Mouse (Mus musculus) embryonic facial prominence, embryonic 15.5 days (tissue): ENCODE data around the gene Ccdc186. TPM values are rescaled to one million over a fixed set of nuclear protein-coding genes. Genes with fewer than 3 reads are reported as not detected.
"Not testable (repeated sequence)": the region's sequence is repeated elsewhere in the genome, so short reads cannot be mapped to it uniquely, and the experiment has no call there.

Experiments
- ATAC-seq: fragments of 200-750 bp; cut with Nextera tagmentation; 2 replicates; pipeline ENCODE4 v1.8.0; 2017; ENCODE audit warnings: low read depth, moderate TSS enrichment; ENCODE audit not compliant: insufficient number of reproducible peaks, low FRiP score, low TSS enrichment
- H3K27ac ChIP-seq: fragments of 300-500 bp; sonication (generic); replicated peaks from 2 replicates; pipeline ENCODE4 v1.5.1; 2015; ENCODE audit warnings: mild to moderate bottlenecking, inconsistent platforms
- H3K27me3 ChIP-seq: fragments of 300-500 bp; sonication (generic); 2 replicates; pipeline ENCODE4 v1.6.1; 2015; ENCODE audit warnings: inconsistent platforms
- H3K36me3 ChIP-seq: fragments of 300-500 bp; sonication (generic); 2 replicates; pipeline ENCODE4 v1.6.1; 2015; ENCODE audit warnings: mild to moderate bottlenecking, inconsistent platforms
- H3K4me1 ChIP-seq: fragments of 300-500 bp; sonication (generic); 2 replicates; pipeline ENCODE4 v1.6.1; 2015; ENCODE audit warnings: inconsistent platforms
- H3K4me2 ChIP-seq: fragments of 300-500 bp; sonication (generic); replicated peaks from 2 replicates; pipeline ENCODE4 v1.6.1; 2015; ENCODE audit warnings: mild to moderate bottlenecking, inconsistent platforms
- H3K4me3 ChIP-seq: fragments of 300-500 bp; sonication (generic); replicated peaks from 2 replicates; pipeline ENCODE4 v1.5.1; 2015; ENCODE audit warnings: mild to moderate bottlenecking, inconsistent platforms
- H3K9ac ChIP-seq: fragments of 300-500 bp; sonication (generic); 2 replicates; pipeline ENCODE4 v1.6.1; 2015; ENCODE audit warnings: inconsistent platforms
- H3K9me3 ChIP-seq: fragments of 300-500 bp; sonication (generic); replicated peaks from 2 replicates; pipeline ENCODE4 v1.6.1; 2016; ENCODE audit warnings: inconsistent platforms
- WGBS: fragments of 180-500 bp; shearing (Covaris S2); methylation state at CpG from one replicate; pipeline ENCODE4 v1.1.7; 2015; 5-methylcytosine and 5-hydroxymethylcytosine counted together
- polyA plus RNA-seq: library from polyadenylated mRNA; unstranded; fragments of >200 nt; fragmentation: Nextera tagmentation; extraction: Ambion mirVana; gene quantifications from 2 replicates; pipeline ENCODE4 v1.2.1, GENCODE M21; 2015

Ccdc186 gene
- polyA plus RNA-seq, 1 experiment from 2014 or later: 21.4 TPM

DNA sequence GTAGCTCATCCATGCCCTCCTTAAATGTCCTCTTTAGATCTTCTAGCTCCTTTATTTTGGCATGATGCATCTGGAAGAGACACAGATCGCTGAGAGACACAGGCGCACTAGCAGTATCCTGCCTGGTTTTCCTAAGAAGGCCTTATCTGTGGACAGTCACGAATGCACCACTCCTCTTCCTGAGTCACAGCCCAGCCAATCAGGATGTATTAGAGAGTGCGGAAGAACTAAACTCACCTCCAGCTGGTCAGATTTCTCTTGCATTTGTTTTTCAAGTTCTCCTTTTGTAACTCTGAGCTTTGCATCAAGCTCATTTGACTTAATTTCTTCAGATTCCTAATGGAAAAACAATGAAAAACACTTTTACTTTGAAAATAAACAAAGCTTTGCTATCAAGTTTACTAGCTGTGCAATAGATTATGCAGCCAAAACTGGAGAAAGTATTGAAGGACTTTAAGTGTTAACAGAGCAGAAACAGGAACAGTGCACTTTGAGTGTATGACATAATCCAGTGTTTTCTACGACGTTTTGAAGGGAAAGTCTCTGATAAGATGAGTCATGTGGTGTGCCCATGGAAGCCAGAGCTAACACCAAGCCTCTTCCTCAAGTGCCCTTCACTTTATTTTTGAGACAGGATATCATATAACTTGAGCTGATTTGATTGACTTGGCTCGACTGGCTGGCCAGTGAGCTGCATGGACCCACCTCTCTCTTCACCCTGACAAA is 20.9 kb downstream of the Ccdc186 start:
- H3K9ac ChIP-seq: no peak overlapping the region
- no peak overlapping the region for H3K27ac ChIP-seq
- H3K36me3 ChIP-seq: peaks cover 88% of the 10 kb centered on the region
- no peaks in the 10 kb centered on the region for H3K9me3 ChIP-seq
- H3K4me3 ChIP-seq: no peak overlapping the region
- 73% methylated on average over 7 of the region's 7 CpGs for WGBS
- H3K4me1 ChIP-seq: no peaks in the 10 kb centered on the region
- no peak for ATAC-seq
- H3K4me2 ChIP-seq: no peak overlapping the region
- H3K27me3 ChIP-seq: no peaks in the 10 kb centered on the region

DNA sequence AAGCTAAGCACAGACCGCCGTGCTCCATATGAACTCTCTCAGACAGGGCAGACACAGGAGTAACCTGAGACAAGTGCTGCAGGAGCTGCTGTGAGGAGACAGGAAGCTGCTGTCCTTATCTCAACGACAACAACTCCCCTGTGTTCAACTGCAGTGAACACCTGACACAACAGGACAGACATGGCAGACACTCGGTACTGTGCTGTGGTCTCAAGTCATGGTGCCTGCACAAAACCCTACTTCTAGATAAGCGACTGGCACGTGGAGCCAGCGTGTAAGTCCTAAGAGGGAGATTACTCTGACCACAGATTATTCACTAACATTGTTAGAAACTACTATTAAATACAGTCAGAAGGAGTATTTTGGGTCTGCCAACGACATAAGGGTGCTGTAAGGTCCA is 21.8 kb downstream of the Ccdc186 start:
- WGBS: 73% methylated on average over 8 of the region's 8 CpGs
- Histone ChIP-seq H3K4me3 (no peak overlapping the region), H3K36me3 (peaks cover 87% of the 10 kb centered on the region)

DNA sequence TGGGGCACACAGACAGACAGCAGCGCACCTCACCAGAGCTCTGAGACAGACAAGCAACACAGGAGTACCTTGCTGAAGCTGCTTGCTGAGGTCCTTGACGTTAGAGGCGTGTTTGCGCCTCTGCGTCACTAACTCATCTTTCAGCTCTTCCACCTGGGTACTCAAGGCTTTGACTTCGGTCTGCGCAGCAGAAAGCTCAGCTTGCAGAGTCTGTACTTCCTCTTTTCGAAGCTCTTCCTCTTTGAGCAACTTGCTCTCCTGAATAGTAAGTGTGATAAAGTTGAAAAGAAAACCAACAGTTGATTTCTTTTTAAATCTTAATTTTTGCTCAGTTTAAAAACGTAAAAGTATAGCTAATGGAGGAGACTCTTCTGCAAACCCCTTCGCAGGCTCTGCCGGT is 24.6 kb downstream of the Ccdc186 start:
- Histone ChIP-seq H3K4me3 (no peak overlapping the region), H3K4me2 (no peak overlapping the region), H3K36me3 (peaks cover 86% of the 10 kb centered on the region), H3K27me3 (no peaks in the 10 kb centered on the region), H3K9me3 (no peaks in the 10 kb centered on the region), H3K27ac (no peak overlapping the region), H3K4me1 (no peaks in the 10 kb centered on the region), H3K9ac (no peak overlapping the region)
- ATAC-seq: no peak
- 89% methylated on average over 11 of the region's 11 CpGs for WGBS

More for the DNA sequence above, 21.8 kb downstream of the Ccdc186 start:
- Histone ChIP-seq H3K4me1 (no peaks in the 10 kb centered on the region), H3K9me3 (no peaks in the 10 kb centered on the region), H3K9ac (no peak overlapping the region), H3K4me2 (no peak overlapping the region), H3K27ac (no peak overlapping the region), H3K27me3 (no peaks in the 10 kb centered on the region)
- no peak for ATAC-seq

DNA sequence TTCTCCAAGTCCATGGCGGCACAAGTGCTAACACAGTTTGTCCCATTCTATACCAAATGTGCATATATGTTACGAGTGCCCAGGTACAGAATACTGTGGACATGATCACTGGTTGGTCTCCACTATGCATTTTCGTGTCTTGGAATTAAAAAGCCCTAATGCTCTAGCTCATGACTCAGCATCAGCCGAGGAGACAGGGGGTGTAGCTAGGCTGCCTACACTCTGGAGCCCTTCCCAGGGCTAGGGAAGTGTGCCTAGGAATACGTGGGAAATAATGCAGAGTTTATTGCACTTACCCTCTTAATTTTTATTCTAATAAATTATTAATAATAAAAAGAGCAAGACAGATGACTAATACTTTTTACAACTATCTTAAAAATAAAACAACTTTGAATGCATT is 33.0 kb downstream of the Ccdc186 start:
- Histone ChIP-seq H3K4me2 (no peak overlapping the region), H3K9ac (no peak overlapping the region), H3K27me3 (no peaks in the 10 kb centered on the region), H3K4me3 (no peak overlapping the region), H3K36me3 (peaks cover 47% of the 10 kb centered on the region), H3K4me1 (no peaks in the 10 kb centered on the region), H3K27ac (no peak overlapping the region), H3K9me3 (no peaks in the 10 kb centered on the region)
- WGBS: 89% methylated on average over 5 of the region's 5 CpGs
- no peak for ATAC-seq

DNA sequence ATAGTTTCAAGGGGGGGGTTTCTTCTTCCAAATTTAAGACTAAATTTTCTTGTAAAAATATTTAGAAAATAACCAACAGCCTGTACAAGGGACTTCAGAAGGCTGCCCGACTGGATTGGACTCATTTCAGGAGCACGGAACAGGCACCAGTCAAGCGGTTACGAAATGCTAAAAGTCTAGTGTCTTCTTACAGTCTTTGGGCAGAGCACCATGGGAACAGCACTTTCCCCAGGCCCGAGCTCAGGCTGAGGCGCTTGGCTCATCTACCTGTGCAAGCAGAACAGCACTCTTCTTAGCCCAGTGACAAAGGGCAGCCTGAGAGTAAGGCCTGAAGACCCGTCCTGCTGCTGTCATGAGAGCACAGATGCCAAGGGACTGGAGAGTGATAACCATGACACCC is 34.1 kb downstream of the Ccdc186 start:
- no peaks in the 10 kb centered on the region for H3K4me1 ChIP-seq
- peaks cover 43% of the 10 kb centered on the region for H3K36me3 ChIP-seq
- no peak overlapping the region for H3K4me3 ChIP-seq
- 84% methylated on average over 7 of the region's 7 CpGs for WGBS
- ATAC-seq: no peak
- H3K4me2 ChIP-seq: no peak overlapping the region
- H3K9ac ChIP-seq: no peak overlapping the region
- no peaks in the 10 kb centered on the region for H3K9me3 ChIP-seq
- H3K27me3 ChIP-seq: no peaks in the 10 kb centered on the region
- no peak overlapping the region for H3K27ac ChIP-seq

DNA sequence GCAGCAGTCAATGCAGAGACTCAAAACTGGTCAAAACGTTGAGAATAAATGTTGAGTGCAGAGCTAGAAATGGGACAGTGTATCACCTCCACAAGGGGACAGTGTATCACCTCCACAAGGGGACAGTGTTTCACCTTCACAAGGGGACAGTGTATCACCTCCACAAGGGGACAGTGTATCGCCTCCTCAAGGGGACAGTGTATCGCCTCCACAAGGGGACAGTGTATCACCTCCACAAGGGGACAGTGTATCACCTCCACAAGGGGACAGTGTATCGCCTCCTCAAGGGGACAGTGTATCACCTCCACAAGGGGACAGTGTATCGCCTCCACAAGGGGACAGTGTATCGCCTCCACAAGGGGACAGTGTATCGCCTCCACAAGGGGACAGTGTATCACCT is 43.5 kb downstream of the Ccdc186 start:
- H3K9ac ChIP-seq, H3K36me3 ChIP-seq, ATAC-seq, H3K4me3 ChIP-seq, H3K27ac ChIP-seq, H3K4me2 ChIP-seq, H3K9me3 ChIP-seq: not testable (repeated sequence)
- Histone ChIP-seq H3K27me3 (peaks cover 11% of the 10 kb centered on the region; the same call in 1 of the 2 replicates), H3K4me1 (peaks cover 25% of the 10 kb centered on the region)
- 95% methylated on average over 7 of the region's 7 CpGs for WGBS

DNA sequence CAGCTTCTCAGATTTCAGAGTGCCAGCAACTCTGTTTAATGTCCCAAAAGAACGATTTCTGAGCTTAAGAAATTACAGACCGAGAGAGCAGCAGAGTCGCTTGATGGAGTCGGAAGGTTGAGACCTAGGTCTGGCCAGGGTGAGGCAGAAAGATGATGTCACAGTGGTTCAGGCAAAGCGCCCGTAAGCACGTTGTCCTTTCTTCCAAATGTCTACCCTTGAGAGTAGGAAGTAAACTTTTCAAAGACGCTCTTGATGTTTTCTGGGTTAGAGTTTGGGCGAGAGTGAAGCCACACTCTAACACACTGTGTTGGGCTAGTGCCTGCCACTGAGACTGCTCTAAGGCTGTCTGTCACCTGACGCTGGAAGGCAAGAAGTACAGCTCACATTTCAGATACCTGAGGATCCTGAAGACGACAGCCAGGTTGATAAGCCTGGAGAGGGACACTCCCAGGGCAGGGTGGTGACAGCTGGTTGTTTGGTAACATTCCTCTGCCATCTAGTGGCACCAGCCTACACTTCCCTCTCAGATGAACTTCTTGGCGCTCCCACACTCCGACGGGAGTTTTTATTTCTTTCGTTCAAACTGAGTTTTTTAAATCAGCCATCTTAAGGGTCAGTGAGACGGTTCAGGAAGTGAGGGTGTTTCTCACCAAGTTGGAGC is 45.1 kb downstream of the Ccdc186 start:
- peaks cover 11% of the 10 kb centered on the region; the same call in 1 of the 2 replicates for H3K27me3 ChIP-seq
- H3K4me3 ChIP-seq: 0 out of 2 replicates have a peak overlapping the region, but pooled peaks have one; percentile 12
- H3K9ac ChIP-seq: no peak overlapping the region
- no peaks in the 10 kb centered on the region for H3K36me3 ChIP-seq
- no peak overlapping the region for H3K27ac ChIP-seq
- H3K4me1 ChIP-seq: peaks cover 28% of the 10 kb centered on the region
- 25% methylated on average over 16 of the region's 16 CpGs for WGBS
- peak overlapping the region; percentile 24 for H3K4me2 ChIP-seq
- no peak for ATAC-seq
- no peaks in the 10 kb centered on the region for H3K9me3 ChIP-seq

DNA sequence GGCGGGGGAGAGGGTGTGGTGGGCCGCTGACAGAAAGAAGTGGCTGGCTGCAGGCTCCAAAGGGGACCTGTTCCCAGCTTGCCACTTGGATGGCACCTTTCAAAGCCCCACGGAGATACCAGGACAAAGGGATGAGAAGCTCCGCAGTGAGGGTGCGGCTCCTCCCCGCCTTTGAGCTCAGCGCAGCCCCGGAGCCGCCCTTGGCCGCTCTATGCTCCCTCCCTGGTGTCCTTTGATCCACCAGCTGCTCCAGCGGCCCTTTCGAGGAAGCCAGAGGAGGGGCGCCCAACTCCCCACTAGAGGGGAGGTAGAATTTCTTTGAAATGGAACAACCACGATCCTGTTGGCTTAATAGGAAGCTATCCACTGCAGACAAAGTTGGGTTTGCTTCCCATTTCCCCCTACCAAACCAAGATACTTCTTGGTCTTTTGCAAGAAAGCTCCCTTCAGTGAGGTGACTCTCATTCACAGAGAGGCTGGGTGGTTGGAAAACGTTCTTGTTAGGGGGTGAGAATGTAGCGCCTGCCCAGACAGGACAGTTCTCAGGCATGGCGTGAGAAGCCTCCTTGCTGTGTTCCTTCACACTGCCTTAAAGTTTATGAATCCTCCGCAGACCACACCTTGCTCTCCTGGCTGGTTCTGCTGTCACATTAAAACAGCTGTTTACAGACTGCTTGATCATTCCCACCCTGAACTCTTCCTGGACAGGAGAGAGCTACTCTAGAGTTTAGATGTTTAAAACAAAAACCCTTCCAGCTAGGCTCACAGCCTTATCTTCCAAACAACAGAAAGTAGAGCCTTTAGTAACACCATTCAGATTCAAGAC is 45.9 kb downstream of the Ccdc186 start:
- no peak for ATAC-seq
- no peaks in the 10 kb centered on the region for H3K36me3 ChIP-seq
- peak overlapping the region; percentile 29 for H3K4me3 ChIP-seq
- peaks cover 28% of the 10 kb centered on the region for H3K4me1 ChIP-seq
- no peak overlapping the region for H3K9ac ChIP-seq
- WGBS: 6% methylated on average over 18 of the region's 18 CpGs
- no peak overlapping the region for H3K27ac ChIP-seq
- H3K9me3 ChIP-seq: no peaks in the 10 kb centered on the region
- H3K27me3 ChIP-seq: peaks cover 11% of the 10 kb centered on the region; the same call in 1 of the 2 replicates
- peak overlapping the region; percentile 60 for H3K4me2 ChIP-seq

DNA sequence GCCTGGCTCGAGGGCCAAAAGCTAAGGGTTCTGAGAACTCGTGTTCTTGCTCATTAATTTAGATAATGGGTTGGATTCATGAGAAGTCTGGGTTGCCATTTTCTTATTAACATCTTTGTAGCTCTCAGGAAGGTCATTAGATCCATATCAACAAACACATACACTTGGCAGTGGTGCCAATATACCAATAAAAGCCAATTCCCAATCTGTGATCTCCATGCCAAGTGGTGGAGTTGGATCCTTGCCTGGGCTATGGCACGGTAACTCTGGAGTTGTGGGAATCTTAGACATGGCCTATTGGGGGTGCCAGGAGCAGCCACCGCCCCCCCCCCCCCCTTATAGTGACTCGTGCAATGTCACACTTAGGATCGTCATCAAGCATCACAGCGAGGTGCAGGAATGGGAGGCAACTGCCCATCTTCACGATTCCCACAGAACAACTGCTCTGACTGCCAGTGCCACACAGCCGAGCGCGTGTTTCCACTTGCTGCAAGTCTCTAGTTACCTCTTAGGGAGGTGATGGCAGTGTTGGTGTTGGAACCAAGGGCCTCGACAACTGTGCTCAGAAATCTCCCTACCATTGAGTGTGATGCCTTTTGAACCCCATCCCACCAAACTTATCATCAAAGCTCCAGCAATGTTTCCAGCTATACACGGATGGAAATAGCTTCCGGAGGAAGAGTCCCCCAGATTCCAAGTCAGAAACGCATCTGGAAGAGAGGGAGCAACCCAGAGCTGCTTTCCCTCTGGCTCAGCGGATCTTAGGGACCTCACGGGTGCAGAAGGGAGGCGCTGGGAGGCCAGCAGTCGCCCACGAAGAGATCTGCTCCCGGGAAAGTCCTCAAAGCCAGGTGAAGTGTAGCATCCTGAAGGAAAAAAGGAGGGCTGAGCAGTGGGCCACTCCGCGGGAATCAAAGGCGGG is 46.8 kb downstream of the Ccdc186 start:
- Histone ChIP-seq H3K27ac (no peak overlapping the region), H3K4me1 (peaks cover 28% of the 10 kb centered on the region), H3K4me2 (peak overlapping the region; percentile 60), H3K27me3 (peaks cover 11% of the 10 kb centered on the region; the same call in 1 of the 2 replicates), H3K9me3 (no peaks in the 10 kb centered on the region), H3K9ac (no peak overlapping the region), H3K36me3 (no peaks in the 10 kb centered on the region), H3K4me3 (peak overlapping the region; percentile 29)
- 35% methylated on average over 24 of the region's 24 CpGs for WGBS
- no peak for ATAC-seq

DNA sequence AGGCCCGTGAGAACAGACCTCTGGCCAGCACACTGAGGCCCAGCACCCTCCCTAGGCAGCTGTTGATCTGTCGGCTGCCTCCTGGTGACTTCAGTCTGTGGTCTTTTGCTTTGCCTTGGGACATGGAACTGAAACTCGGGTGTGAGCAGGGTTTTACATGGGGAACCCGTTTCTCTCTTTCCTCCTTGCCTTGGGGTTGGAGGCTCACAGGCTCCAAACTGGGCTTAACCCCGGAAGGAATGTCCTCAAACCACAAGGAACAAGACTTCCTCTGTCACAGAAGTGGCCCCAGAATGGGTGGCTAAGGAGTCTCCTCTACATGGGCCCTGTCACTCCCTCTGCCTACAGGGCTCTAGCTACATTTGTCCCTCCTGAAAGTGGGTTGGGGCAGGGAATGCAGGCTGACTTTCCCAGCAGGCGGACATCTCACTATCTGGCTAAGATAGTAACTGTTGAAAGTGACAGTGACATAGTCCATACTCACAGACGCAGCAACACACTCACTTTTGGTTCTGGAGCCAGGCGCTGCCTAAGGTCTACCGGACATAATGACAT is 47.5 kb downstream of the Ccdc186 start:
- H3K9me3 ChIP-seq: no peaks in the 10 kb centered on the region
- H3K27me3 ChIP-seq: peaks cover 11% of the 10 kb centered on the region; the same call in 1 of the 2 replicates
- peaks cover 28% of the 10 kb centered on the region for H3K4me1 ChIP-seq
- H3K4me3 ChIP-seq: no peak overlapping the region
- WGBS: 76% methylated on average over 9 of the region's 9 CpGs
- H3K9ac ChIP-seq: no peak overlapping the region
- H3K36me3 ChIP-seq: no peaks in the 10 kb centered on the region
- no peak overlapping the region for H3K27ac ChIP-seq
- ATAC-seq: no peak
- H3K4me2 ChIP-seq: no peak overlapping the region
